Mouse (Mus musculus) embryonic facial prominence, embryonic 12.5 days (tissue): ENCODE data around the gene Lrrc43. TPM values are rescaled to one million over a fixed set of nuclear protein-coding genes. Genes with fewer than 3 reads are reported as not detected.

ENCODE experiments used
- microRNA-seq: library from miRNA; unstranded; fragments of <30 nt; microRNA quantifications from one replicate; pipeline ENCODE4, GENCODE M21; 2017
- polyA plus RNA-seq: library from polyadenylated mRNA; unstranded; fragments of >200 nt; fragmentation: Nextera tagmentation; extraction: Ambion mirVana; gene quantifications from 2 replicates; pipeline ENCODE4 v1.2.1, GENCODE M21; 2016

Gene Lrrc43
- polyA plus RNA-seq, 1 experiment from 2014 or later = not detected

Small RNA genes within 50 kb of the gene (microRNA-seq; reads per million reads assigned to microRNA genes)
- gene Mir7647 = 1.1 reads per million

Other genes starting within 250 kb of the Lrrc43 start
- gene Wdr66, start 237.2 kb upstream of the Lrrc43 start, polyA plus RNA-seq = 5.6 and 6.4 TPM in 2 replicates
- 41.8 and 44.7 TPM in 2 replicates for gene Bcl7a, start 145.5 kb upstream of the Lrrc43 start, polyA plus RNA-seq
- gene Mlxip, start 94.5 kb upstream of the Lrrc43 start, polyA plus RNA-seq = 15.8 and 17.4 TPM in 2 replicates
- not detected in 2 replicates for gene Il31, start 184 bp downstream of the Lrrc43 start, polyA plus RNA-seq
- gene B3gnt4, start 21.2 kb downstream of the Lrrc43 start, polyA plus RNA-seq = 1.3 and 2.2 TPM in 2 replicates
- 121 and 125 TPM in 2 replicates for gene Diablo, start 34.9 kb downstream of the Lrrc43 start, polyA plus RNA-seq
- 1.5 and 3.4 TPM in 2 replicates for gene Gm49027, start 36.2 kb downstream of the Lrrc43 start, polyA plus RNA-seq
- 26.8 and 27.4 TPM in 2 replicates for gene Vps33a, start 83.7 kb downstream of the Lrrc43 start, polyA plus RNA-seq
- 50.6 and 53.2 TPM in 2 replicates for gene Clip1, start 195.3 kb downstream of the Lrrc43 start, polyA plus RNA-seq
- gene Zcchc8, start 231.8 kb downstream of the Lrrc43 start, polyA plus RNA-seq = 90.7 and 98.4 TPM in 2 replicates